Mouse (Mus musculus) lung, adult 18-20 months (tissue): ENCODE data around the gene Btnl9.
"Not testable (repeated sequence)": the region's sequence is repeated elsewhere in the genome, so short reads cannot be mapped to it uniquely, and the experiment has no call there.

Source experiments
- DNase-seq, 2 experiments: peaks; one replicate each; pipeline ENCODE4 v3.0.0; 2022; ENCODE audit warnings: mixed read lengths in 2 of 2

Gene Btnl9

GRCm38 (mm10) chr11:49186955-49187488, at the start of gene Btnl9:
Gene Btnl9 (minus strand): TSS chr11:49187159.
- DNase-seq: no peak

- DNase-seq: no peak
Observed at GRCm38 (mm10) chr11:49235459-49236207, 48.7 kb upstream of the Btnl9 start.

GRCm38 (mm10) chr11:49232781-49233180, 45.8 kb upstream of the Btnl9 start:
- DNase-seq: no peak

GRCm38 (mm10) chr11:49224455-49224854, 37.5 kb upstream of the Btnl9 start:
- no peak for DNase-seq

GRCm38 (mm10) chr11:49219271-49219670, 32.3 kb upstream of the Btnl9 start:
- no peak for DNase-seq

GRCm38 (mm10) chr11:49213505-49213904, 26.5 kb upstream of the Btnl9 start:
- no peak for DNase-seq

- no peak for DNase-seq
Observed at GRCm38 (mm10) chr11:49212577-49212976, 25.6 kb upstream of the Btnl9 start.

GRCm38 (mm10) chr11:49207495-49207894, 20.5 kb upstream of the Btnl9 start:
- DNase-seq: no peak

- no peak for DNase-seq
Observed at GRCm38 (mm10) chr11:49205080-49205590, 18.2 kb upstream of the Btnl9 start.

GRCm38 (mm10) chr11:49203771-49204497, 17.0 kb upstream of the Btnl9 start:
- DNase-seq: peak; percentile 39 to 40

GRCm38 (mm10) chr11:49203129-49203768, 16.3 kb upstream of the Btnl9 start, which contains the start of gene Zfp62:
Gene Zfp62 (plus strand): TSS chr11:49203292.
- peak; percentile 93 to 95 for DNase-seq

GRCm38 (mm10) chr11:49202523-49203061, 15.6 kb upstream of the Btnl9 start:
- peak in 1 of 2 experiments; percentile 14 for DNase-seq

- DNase-seq: no peak
Observed at GRCm38 (mm10) chr11:49202071-49202470, 15.1 kb upstream of the Btnl9 start.

GRCm38 (mm10) chr11:49201142-49201541, 14.2 kb upstream of the Btnl9 start:
- no peak for DNase-seq

- no peak for DNase-seq
Observed at GRCm38 (mm10) chr11:49200666-49201065, 13.7 kb upstream of the Btnl9 start.

- DNase-seq: peak; percentile 17 to 54
Observed at GRCm38 (mm10) chr11:49195819-49196322, 8.9 kb upstream of the Btnl9 start.

- not testable (repeated sequence) for DNase-seq
Observed at GRCm38 (mm10) chr11:49194771-49195170, 7.8 kb upstream of the Btnl9 start.

GRCm38 (mm10) chr11:49191083-49191482, 4.1 kb upstream of the Btnl9 start:
- no peak for DNase-seq

- peak; percentile 51 to 75 for DNase-seq
Observed at GRCm38 (mm10) chr11:49189737-49190136, 2.8 kb upstream of the Btnl9 start.

GRCm38 (mm10) chr11:49187701-49188100, 742 bp upstream of the Btnl9 start:
- DNase-seq: no peak

GRCm38 (mm10) chr11:49186452-49186851, 507 bp downstream of the Btnl9 start:
- DNase-seq: no peak

- DNase-seq: no peak
Observed at GRCm38 (mm10) chr11:49183172-49183571, 3.8 kb downstream of the Btnl9 start.
